Mouse (Mus musculus) lung, postnatal 0 days (tissue): ENCODE measurements around the gene Rhbdd2. TPM values are rescaled to one million over a fixed set of nuclear protein-coding genes. Genes with fewer than 3 reads are reported as not detected.
"Not testable (repeated sequence)": the region's sequence is repeated elsewhere in the genome, so short reads cannot be mapped to it uniquely, and the experiment has no call there.

ENCODE experiments used
- ATAC-seq: fragments of 200-750 bp; cut with Nextera tagmentation; 2 replicates; pipeline ENCODE4 v1.8.0; 2017; ENCODE audit warnings: moderate library complexity
- DNase-seq: peaks from one replicate; pipeline ENCODE4 v3.0.0-alpha.2; 2016; ENCODE audit warnings: low spot score
- H3K27ac ChIP-seq: fragments of 300-500 bp; sonication (generic); 2 replicates; pipeline ENCODE4 v1.5.1; 2014; ENCODE audit warnings: antibody characterized with exemption, mild to moderate bottlenecking, low read length, mixed read lengths
- H3K27me3 ChIP-seq: fragments of 300-500 bp; sonication (generic); replicated peaks from 2 replicates; pipeline ENCODE4 v1.6.1; 2014; ENCODE audit warnings: low read length, mixed read lengths; ENCODE audit not compliant: insufficient read depth
- H3K36me3 ChIP-seq: fragments of 300-500 bp; sonication (generic); 2 replicates; pipeline ENCODE4 v1.6.1; 2014; ENCODE audit warnings: low read length, mixed read lengths; ENCODE audit not compliant: insufficient read depth
- H3K4me1 ChIP-seq: fragments of 300-500 bp; sonication (generic); 2 replicates; pipeline ENCODE4 v1.6.1; 2014; ENCODE audit warnings: antibody characterized with exemption, low read depth, low read length, mixed read lengths; ENCODE audit not compliant: insufficient read depth
- H3K4me2 ChIP-seq: fragments of 300-500 bp; sonication (generic); replicated peaks from 2 replicates; pipeline ENCODE4 v1.6.1; 2014; ENCODE audit warnings: low read depth, mild to moderate bottlenecking, low read length, moderate library complexity, mixed read lengths
- H3K4me3 ChIP-seq: fragments of 300-500 bp; sonication (generic); 2 replicates; pipeline ENCODE4 v1.5.1; 2014; ENCODE audit warnings: low read depth, low read length
- H3K9ac ChIP-seq: fragments of 300-500 bp; sonication (generic); replicated peaks from 2 replicates; pipeline ENCODE4 v1.6.1; 2014; ENCODE audit warnings: low read depth, mild to moderate bottlenecking
- H3K9me3 ChIP-seq: fragments of 300-500 bp; sonication (generic); 2 replicates; pipeline ENCODE4 v1.6.1; 2016; ENCODE audit warnings: low read length, mixed read lengths
- CTCF ChIP-seq: IDR thresholded peaks from 2 replicates; pipeline ENCODE4 v1.5.1; 2016; ENCODE audit warnings: antibody characterized with exemption, mild to moderate bottlenecking
- EP300 ChIP-seq: IDR thresholded peaks from 2 replicates; pipeline ENCODE4 v1.6.1; 2016; ENCODE audit warnings: antibody characterized with exemption, mild to moderate bottlenecking, control low read depth
- WGBS: fragments of 180-500 bp; shearing (Covaris S2); extraction: QIAGEN DNeasy Blood & Tissue Kit; methylation state at CpG from one replicate; pipeline ENCODE4 v1.1.7; 2014; 5-methylcytosine and 5-hydroxymethylcytosine counted together
- polyA plus RNA-seq: library from polyadenylated mRNA; unstranded; fragments of >200 nt; fragmentation: Nextera tagmentation; extraction: Ambion mirVana; gene quantifications from 2 replicates; pipeline ENCODE4 v1.2.1, GENCODE M21; 2015

Gene Rhbdd2
- 24.7 and 25.8 TPM in 2 replicates for polyA plus RNA-seq

DNA sequence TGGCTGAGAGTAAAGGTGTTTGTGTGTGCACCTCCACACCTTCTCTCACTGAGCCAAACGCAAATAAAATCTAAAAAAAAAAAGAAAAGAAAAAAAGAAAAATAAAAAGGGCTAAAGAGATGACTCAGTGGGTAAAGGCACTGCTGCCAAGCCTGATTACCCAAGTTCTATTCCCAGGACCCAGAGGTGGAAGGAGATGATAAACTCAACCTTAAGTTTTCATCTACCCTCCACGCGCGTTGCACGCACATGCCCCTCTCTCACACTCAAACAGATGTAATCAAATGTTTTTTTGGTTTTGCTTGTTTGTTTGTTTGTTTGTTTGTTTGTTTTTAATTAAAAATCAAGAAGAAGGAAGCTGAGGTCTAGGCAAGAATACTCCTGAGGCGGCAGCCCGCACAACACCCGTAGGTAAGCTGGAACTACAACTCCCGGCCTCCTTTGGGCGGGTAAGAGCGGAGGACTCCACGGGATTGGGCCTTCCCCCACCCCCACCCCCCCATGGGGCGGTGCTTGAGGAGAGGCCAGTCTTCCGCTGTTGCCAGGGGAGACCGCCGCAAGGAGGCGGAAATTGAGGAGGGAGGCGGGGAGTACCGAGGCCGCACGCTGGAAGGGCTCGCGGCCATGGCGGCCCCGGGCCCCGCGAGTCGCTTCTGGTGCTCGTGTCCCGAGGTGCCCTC, at the start of gene Rhbdd2:
Rhbdd2 (plus strand) TSS at position 502 of the 680 bp plus-strand sequence.
- ATAC-seq = peak; percentile 99
- H3K27ac ChIP-seq = peak within 1 kb of the TSS; percentile 68; the same call in 1 of the 2 replicates
- 12% methylated on average over 30 of the region's 30 CpGs for WGBS
- no peaks in the 10 kb centered on the region for H3K9me3 ChIP-seq
- peaks cover 5% of the 10 kb centered on the region; the same call in 1 of the 2 replicates for H3K4me1 ChIP-seq
- peak within 1 kb of the TSS; percentile 50 for H3K9ac ChIP-seq
- DNase-seq = peak; percentile 98
- H3K27me3 ChIP-seq = no peaks in the 10 kb centered on the region
- H3K4me2 ChIP-seq = peak within 1 kb of the TSS; percentile 84
- TF ChIP-seq EP300 (no peak), CTCF (peak; percentile 72)
- peak within 1 kb of the TSS; percentile 76 for H3K4me3 ChIP-seq
- no peaks in the 10 kb centered on the region for H3K36me3 ChIP-seq

DNA sequence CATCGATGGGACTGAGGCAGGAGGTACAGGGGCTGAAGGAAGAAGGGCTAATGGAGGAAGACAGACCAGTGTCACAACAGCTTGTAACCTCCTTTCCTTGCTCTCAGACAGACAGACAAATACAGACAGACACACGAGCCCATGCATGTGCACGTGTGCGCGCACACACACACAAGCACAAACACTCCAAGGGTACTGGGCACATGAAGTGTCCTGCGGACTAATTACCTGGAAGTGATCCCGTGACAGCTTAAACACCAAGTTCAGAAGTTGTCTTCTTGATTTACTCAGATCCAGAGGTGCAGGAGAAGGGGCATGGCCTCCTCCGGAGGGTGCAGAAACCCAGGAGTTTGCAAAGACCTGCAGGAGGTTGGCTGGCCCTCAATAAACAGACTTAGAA, 46.7 kb upstream of the Rhbdd2 start:
- WGBS = 81% methylated on average over 8 of the region's 8 CpGs
- no peak overlapping the region for H3K9ac ChIP-seq
- H3K4me1 ChIP-seq = no peaks in the 10 kb centered on the region
- H3K27ac ChIP-seq = no peak overlapping the region
- no peak overlapping the region for H3K4me3 ChIP-seq
- no peak for TF ChIP-seq CTCF
- TF ChIP-seq EP300 = no peak
- no peaks in the 10 kb centered on the region for H3K9me3 ChIP-seq
- no peaks in the 10 kb centered on the region for H3K36me3 ChIP-seq
- no peak overlapping the region for H3K4me2 ChIP-seq
- ATAC-seq = no peak
- H3K27me3 ChIP-seq = no peaks in the 10 kb centered on the region
- DNase-seq = no peak

DNA sequence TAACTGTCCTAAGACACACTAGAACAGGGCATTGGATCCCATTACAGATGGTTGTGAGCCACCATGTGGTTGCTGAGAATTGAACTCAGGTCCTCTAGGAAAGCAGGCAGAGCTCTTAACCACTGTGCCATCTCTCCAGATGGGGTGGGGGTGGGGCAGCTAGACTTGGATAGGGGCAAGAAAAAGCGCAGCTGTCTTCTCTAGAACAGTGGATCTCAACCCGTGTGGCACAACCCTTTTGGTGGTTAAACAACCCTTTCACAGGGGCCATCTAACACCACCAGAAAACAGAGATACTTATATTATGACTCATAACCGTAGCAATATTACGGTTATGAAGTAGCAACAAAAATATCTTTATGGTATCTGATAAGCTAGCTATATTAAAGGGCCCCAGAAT, 44.7 kb upstream of the Rhbdd2 start:
- Histone ChIP-seq H3K27me3 (no peaks in the 10 kb centered on the region), H3K27ac (no peak overlapping the region), H3K9me3 (no peaks in the 10 kb centered on the region), H3K4me2 (no peak overlapping the region), H3K4me3 (no peak overlapping the region), H3K36me3 (no peaks in the 10 kb centered on the region), H3K4me1 (no peaks in the 10 kb centered on the region), H3K9ac (no peak overlapping the region)
- DNase-seq = no peak
- ATAC-seq = no peak
- WGBS = 80% methylated on average over 4 of the region's 4 CpGs
- TF ChIP-seq CTCF (no peak), EP300 (no peak)

DNA sequence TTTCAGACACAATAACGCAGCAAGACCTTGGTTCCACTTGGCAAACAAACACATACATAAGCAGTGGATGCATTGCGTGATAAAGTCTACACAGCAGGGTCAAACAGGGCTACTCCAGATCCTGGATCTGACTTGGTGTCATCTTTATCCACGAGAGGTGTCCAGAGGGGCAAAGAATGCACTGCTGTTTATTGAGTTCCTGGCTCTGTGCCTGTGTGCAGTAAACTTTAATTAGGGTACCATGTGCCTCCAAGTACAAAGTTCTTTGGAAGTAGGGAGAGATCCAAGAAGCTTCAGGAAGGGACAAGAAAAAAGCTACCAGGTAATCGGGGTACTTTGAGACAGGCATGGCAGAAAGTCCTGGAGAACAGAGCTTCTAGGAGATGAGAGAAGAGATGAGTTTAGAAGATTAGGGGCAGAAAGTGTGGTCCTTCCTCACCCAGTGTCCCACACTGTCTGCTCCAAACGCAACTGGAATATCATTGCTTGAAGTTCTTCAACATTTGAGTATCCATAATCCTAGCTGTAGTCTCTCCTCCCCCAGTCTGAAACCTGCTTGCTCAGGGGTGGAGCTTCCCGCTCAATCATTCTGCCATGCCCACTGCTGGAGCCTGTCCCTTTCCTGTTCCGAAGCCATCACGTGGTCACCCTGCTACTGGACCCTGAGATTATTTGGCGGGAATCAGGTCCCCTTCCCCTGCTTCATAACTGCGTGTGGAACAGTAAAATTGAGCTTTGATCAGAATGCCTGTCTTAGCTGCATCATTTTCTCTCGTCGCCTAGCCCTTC, 42.2 kb upstream of the Rhbdd2 start:
- DNase-seq (no peak), ATAC-seq (no peak)
- Histone ChIP-seq H3K9me3 (no peaks in the 10 kb centered on the region), H3K4me1 (no peaks in the 10 kb centered on the region), H3K4me3 (no peak overlapping the region), H3K36me3 (no peaks in the 10 kb centered on the region), H3K27ac (no peak overlapping the region), H3K9ac (no peak overlapping the region), H3K4me2 (no peak overlapping the region), H3K27me3 (no peaks in the 10 kb centered on the region)
- 74% methylated on average over 12 of the region's 12 CpGs for WGBS
- no peak for TF ChIP-seq CTCF
- TF ChIP-seq EP300 = no peak

DNA sequence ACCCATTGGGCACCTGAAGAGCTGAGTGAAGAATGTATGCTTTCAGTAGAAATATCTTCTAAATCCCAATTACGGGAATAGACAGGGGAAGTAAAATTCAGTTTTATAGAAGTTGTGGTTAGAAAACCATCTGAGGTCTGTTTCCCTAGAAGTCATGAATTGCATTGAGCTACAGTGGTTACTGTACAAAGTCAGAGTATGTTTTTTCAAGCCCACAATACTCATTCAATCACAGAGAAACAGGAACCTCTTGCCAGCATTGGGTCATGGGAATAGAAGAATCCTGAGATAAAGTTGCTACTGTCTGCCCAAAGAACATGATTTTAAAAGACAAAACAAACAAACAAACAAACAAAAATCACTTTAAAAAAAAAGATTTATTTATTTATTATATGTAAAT, 27.8 kb upstream of the Rhbdd2 start:
- H3K9ac ChIP-seq, ATAC-seq: not testable (repeated sequence)

DNA sequence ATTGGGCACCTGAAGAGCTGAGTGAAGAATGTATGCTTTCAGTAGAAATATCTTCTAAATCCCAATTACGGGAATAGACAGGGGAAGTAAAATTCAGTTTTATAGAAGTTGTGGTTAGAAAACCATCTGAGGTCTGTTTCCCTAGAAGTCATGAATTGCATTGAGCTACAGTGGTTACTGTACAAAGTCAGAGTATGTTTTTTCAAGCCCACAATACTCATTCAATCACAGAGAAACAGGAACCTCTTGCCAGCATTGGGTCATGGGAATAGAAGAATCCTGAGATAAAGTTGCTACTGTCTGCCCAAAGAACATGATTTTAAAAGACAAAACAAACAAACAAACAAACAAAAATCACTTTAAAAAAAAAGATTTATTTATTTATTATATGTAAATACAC, 25.7 kb upstream of the Rhbdd2 start:
- H3K27me3 ChIP-seq, H3K27ac ChIP-seq, H3K4me1 ChIP-seq, H3K4me2 ChIP-seq, ATAC-seq, H3K4me3 ChIP-seq, DNase-seq, H3K9me3 ChIP-seq, H3K36me3 ChIP-seq, H3K9ac ChIP-seq: not testable (repeated sequence)
- WGBS = no CpG with 5 or more reads among the region's 1 CpGs

More for the DNA sequence above, 27.8 kb upstream of the Rhbdd2 start:
- not testable (repeated sequence) for H3K4me3 ChIP-seq, H3K9me3 ChIP-seq, H3K36me3 ChIP-seq, H3K4me1 ChIP-seq, H3K27ac ChIP-seq, H3K27me3 ChIP-seq, H3K4me2 ChIP-seq, DNase-seq
- no CpG with 5 or more reads among the region's 1 CpGs for WGBS
